Mouse (Mus musculus) ES-Bruce4 (cell line): ENCODE measurements at regions not wholly inside any gene's neighbourhood (a gene's known extent, or its start where the extent isn't known, plus 50 kb on each side); places are given as distances from the start of the nearest gene placed in this dataset.

Experiments
- CTCF ChIP-seq: IDR thresholded peaks from one replicate; pipeline ENCODE4 v1.8.1; 2011; ENCODE audit warnings: low read depth, low read length
- EP300 ChIP-seq: IDR thresholded peaks from 2 replicates; pipeline ENCODE4 v1.6.1; 2011; ENCODE audit warnings: low read depth, low read length; ENCODE audit not compliant: insufficient read depth
- POLR2A ChIP-seq: IDR thresholded peaks from one replicate; pipeline ENCODE4 v1.8.1; 2011; ENCODE audit warnings: low read length; ENCODE audit not compliant: insufficient read depth

DNA sequence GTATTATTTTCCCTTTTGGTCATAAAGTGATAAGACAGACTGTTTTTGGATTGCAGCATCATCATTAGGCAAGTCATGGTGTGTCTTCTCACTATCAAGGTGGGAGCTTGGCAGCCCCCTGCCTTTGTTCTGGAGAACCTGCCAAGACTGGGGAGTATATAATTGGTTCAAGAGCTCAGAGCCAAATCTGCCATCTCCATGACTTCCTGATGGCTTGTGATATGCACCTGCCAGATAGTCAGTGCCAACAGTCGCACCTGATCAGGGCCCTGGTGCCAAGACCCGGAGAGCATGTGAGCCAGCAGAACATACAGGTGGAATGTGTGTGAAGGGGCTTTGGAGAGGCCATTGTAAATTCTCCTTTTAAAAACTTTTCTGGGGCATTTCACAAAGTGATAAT is 305.8 kb upstream of the Ghitm start:
- TF ChIP-seq EP300 (no peak), CTCF (no peak), POLR2A (no peak)
